Mouse (Mus musculus) bone marrow, adult 2 months (tissue): ENCODE data around the gene Parp14. TPM values are rescaled to one million over a fixed set of nuclear protein-coding genes. Genes with fewer than 3 reads are reported as not detected.

Experiments used
- H3K27ac ChIP-seq: fragments of 200-500 bp; 2 replicates; pipeline ENCODE4 v1.5.1; 2012; ENCODE audit warnings: low read depth, mild to moderate bottlenecking, control low read depth, inconsistent platforms, low read length; ENCODE audit not compliant: control insufficient read depth, poor library complexity, insufficient read depth
- H3K4me1 ChIP-seq: fragments of 200-500 bp; 2 replicates; pipeline ENCODE4 v1.6.1; 2011; ENCODE audit warnings: low read length; ENCODE audit not compliant: control insufficient read depth, insufficient read depth
- H3K4me3 ChIP-seq: fragments of 200-500 bp; replicated peaks from 2 replicates; pipeline ENCODE3; 2011; ENCODE audit warnings: mild to moderate bottlenecking, low read depth, low read length, control low read depth; ENCODE audit not compliant: control insufficient read depth
- CTCF ChIP-seq: fragments of 200-500 bp; IDR thresholded peaks from 2 replicates; pipeline ENCODE4 v1.5.1; 2011; ENCODE audit warnings: low read length, control low read depth; ENCODE audit not compliant: control insufficient read depth, insufficient read depth
- POLR2A ChIP-seq: fragments of 200-500 bp; IDR thresholded peaks from 2 replicates; pipeline ENCODE4 v1.6.1; 2011; ENCODE audit warnings: low read depth, mild to moderate bottlenecking, control low read depth, low read length, borderline replicate concordance; ENCODE audit not compliant: control insufficient read depth
- WGBS: fragments of 180-500 bp; shearing (Covaris S2); methylation state at CpG from one replicate; pipeline ENCODE4 v1.1.7; 2018; 5-methylcytosine and 5-hydroxymethylcytosine counted together
- polyA plus RNA-seq: library from polyadenylated mRNA; stranded (reverse); fragments of >200 nt; gene quantifications from 2 replicates; pipeline ENCODE4 v1.2.4, GENCODE M21; 2011; ENCODE audit warnings: low replicate concordance; ENCODE audit not compliant: missing spikeins, insufficient read depth, insufficient read length

The Parp14 gene
- polyA plus RNA-seq, 1 experiment = 17.2 TPM

- 79% methylated on average over 3 of the region's 3 CpGs for WGBS
- Histone ChIP-seq H3K4me3 (no peak overlapping the region), H3K4me1 (no peaks in the 10 kb centered on the region; the same call in 1 of the 2 replicates), H3K27ac (no peak overlapping the region)
- TF ChIP-seq CTCF = no peak
- TF ChIP-seq POLR2A = no peak
These were observed 58.2 kb downstream of the Parp14 start for GRCm38 (mm10) chr16:35813119-35813518.

- WGBS = 80% methylated on average over 2 of the region's 2 CpGs
- peak overlapping the region; percentile 22; the same call in 1 of the 2 replicates for H3K27ac ChIP-seq
These were observed 62.5 kb downstream of the Parp14 start for GRCm38 (mm10) chr16:35808838-35809237.

GRCm38 (mm10) chr16:35807663-35807992 lies 63.7 kb downstream of the Parp14 start:
- WGBS = 73% methylated on average over 4 of the region's 4 CpGs
- Histone ChIP-seq H3K4me3 (no peak overlapping the region), H3K4me1 (no peaks in the 10 kb centered on the region; the same call in 1 of the 2 replicates), H3K27ac (no peak overlapping the region)
- TF ChIP-seq POLR2A (no peak), CTCF (no peak)

More at GRCm38 (mm10) chr16:35808838-35809237, 62.5 kb downstream of the Parp14 start:
- H3K4me3 ChIP-seq = peak overlapping the region; percentile 45
- no peaks in the 10 kb centered on the region; the same call in 1 of the 2 replicates for H3K4me1 ChIP-seq
- TF ChIP-seq CTCF = no peak
- no peak for TF ChIP-seq POLR2A

GRCm38 (mm10) chr16:35806973-35807662 lies 64.2 kb downstream of the Parp14 start:
- TF ChIP-seq CTCF = no peak
- no peak for TF ChIP-seq POLR2A
- H3K27ac ChIP-seq = peak overlapping the region; percentile 80
- 72% methylated on average over 6 of the region's 6 CpGs for WGBS
- H3K4me3 ChIP-seq = no peak overlapping the region
- H3K4me1 ChIP-seq = no peaks in the 10 kb centered on the region; the same call in 1 of the 2 replicates

GRCm38 (mm10) chr16:35803723-35804122 lies 67.6 kb downstream of the Parp14 start:
- Histone ChIP-seq H3K27ac (no peak overlapping the region), H3K4me3 (no peak overlapping the region), H3K4me1 (no peaks in the 10 kb centered on the region; the same call in 1 of the 2 replicates)
- 61% methylated on average over 4 of the region's 4 CpGs for WGBS
- TF ChIP-seq CTCF (no peak), POLR2A (no peak)

GRCm38 (mm10) chr16:35802163-35802562 lies 69.2 kb downstream of the Parp14 start:
- TF ChIP-seq POLR2A (no peak), CTCF (no peak)
- Histone ChIP-seq H3K4me1 (no peaks in the 10 kb centered on the region; the same call in 1 of the 2 replicates), H3K4me3 (no peak overlapping the region), H3K27ac (no peak overlapping the region)
- WGBS = 82% methylated on average over 7 of the region's 7 CpGs

GRCm38 (mm10) chr16:35791962-35792521 lies 79.3 kb downstream of the Parp14 start:
- Histone ChIP-seq H3K4me3 (no peak overlapping the region), H3K4me1 (no peaks in the 10 kb centered on the region; the same call in 1 of the 2 replicates), H3K27ac (no peak overlapping the region)
- WGBS = 77% methylated on average over 6 of the region's 6 CpGs
- no peak for TF ChIP-seq POLR2A
- no peak for TF ChIP-seq CTCF

GRCm38 (mm10) chr16:35788330-35788729 lies 83.0 kb downstream of the Parp14 start:
- no peak overlapping the region for H3K4me3 ChIP-seq
- H3K27ac ChIP-seq = no peak overlapping the region
- no peaks in the 10 kb centered on the region; the same call in 1 of the 2 replicates for H3K4me1 ChIP-seq
- no peak for TF ChIP-seq CTCF
- no peak for TF ChIP-seq POLR2A
- 93% methylated on average over 6 of the region's 6 CpGs for WGBS
